Mouse (Mus musculus) T-helper 1 cell (primary cell): ENCODE measurements at regions not wholly inside any gene's neighbourhood (a gene's known extent, or its start where the extent isn't known, plus 50 kb on each side); places are given as distances from the start of the nearest gene placed in this dataset.

ENCODE experiments used
- in situ Hi-C: fragments of 300-600 bp; cut with MboI, MseI; formaldehyde crosslinking; loops from one replicate; pipeline ENCODE4 v1.15.1; 2025; ENCODE audit warnings: high pct_unique_total_duplicates

DNA sequence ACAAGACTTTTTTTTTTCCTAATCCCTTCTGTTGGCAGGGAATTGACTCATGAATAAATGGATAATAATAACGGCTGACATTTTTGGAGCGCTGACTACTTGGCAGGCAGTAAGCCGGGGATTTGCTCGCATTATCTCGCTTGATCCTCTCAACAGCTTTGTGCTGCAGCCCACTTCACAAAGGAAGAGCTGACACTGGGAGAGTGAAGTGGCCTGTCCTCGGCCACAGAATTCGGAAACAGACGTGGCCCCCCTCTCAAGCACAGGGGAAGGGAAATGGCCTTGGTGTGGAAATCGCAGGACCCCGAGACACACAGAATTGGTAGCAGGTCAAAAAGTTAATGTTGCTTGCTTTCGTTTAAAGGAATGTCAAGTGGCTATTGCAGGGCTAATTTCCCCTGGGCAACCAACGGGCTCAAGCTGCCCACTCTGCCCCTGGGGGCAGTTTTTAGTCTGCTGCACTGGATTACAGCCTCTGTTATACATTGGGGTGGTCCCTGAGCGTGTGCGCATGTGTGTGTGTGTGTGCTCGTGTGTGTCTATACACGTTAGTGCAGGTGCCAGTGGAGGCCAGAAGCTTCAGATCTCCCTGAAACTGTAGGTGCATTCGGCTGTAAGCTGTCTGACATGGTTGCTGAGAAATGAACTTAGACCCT is 483.1 kb downstream of the Plcl1 start:
- in situ Hi-C loops = loop anchor here (10.0 kb wide), 1 partner anchor 1326 kb away; no protein-coding TSS in a partner anchor

DNA sequence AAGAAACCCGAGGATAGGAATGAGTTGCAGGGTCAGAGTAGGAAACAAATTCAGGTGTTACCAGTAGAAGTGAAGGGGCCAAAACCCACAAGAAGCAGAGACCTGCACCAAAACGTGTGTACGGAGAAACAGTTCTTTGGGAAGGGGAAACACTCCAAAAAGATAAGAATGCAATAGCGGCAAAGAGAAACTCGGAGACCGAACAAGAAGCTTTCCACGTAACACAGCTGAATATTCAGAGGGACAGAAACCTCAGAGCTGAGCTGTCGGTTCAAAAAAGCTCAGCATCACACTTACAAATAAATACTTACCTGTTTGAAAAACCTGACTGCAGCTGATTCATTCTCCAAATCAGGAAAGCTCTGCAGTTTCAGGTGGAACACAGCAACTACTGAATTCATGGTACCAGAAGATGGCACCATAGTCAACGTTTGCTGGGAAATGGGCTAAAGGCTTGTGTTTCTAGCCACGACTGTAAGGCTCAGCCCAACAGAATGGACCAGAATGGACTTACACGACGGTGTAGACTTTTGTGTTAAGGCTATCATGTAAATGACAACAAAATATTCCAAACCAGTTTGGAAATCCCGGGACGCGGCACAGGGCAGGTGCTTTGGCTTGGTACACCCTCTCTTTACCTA is 484.9 kb downstream of the Plcl1 start:
- in situ Hi-C loops = no loop called here

DNA sequence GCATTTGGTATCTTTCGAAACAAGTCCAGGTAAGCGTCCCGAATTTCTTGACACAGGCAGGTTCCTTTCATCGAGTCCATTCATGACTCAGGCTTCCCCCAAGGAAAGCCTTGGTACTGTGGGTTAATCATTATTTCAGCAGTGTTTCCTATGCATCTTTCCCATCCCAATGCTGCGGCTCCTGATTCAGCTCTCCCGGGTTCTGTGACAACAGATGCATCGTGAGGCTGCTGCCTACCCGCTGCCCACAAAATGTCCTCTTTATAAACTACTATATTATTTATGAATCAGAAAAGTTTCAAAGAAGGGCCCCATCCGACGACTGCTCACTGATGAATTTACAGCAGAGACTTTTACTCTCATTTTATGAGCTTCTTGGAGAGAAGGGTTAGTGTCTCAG is 486.2 kb downstream of the Plcl1 start:
- in situ Hi-C loops = no loop called here

DNA sequence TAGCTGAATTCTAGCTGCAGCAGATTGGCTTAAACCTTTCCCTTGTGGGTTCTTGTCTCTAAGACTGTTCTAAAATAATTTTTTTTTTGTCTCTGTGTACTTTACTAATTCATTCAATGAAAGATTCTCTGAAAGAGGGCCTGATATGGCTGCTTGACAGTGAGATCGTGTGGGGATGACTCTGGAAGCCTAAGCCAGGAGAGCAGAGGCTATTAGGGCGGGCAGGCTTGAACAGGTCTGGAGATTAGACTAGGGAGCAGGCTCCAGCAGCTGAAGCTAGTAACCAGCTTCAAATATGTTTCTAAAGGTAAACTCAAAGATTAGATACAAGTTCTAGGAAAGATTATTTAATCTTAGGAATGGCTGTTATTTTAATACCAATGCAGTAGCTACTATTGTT is 491.9 kb downstream of the Plcl1 start:
- in situ Hi-C loops = no loop called here

DNA sequence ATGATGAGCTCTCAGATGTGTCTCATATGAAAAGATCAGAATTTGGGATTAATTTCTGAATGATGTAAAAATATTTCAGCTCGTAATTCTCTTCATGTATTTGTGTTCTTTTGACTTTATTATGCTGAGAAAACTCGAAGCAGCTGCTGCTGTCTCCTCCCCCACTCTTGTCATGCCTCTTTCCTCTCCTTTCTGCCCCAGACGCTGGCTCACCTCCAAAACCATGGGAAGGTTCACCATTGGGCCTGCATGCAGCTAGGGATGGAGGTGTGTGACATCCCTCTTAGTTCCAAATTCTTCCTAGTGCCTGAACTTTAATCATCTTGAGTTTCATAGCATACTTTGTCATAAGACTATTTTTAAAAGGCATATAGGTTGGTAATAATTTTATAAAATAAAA is 492.3 kb downstream of the Plcl1 start:
- in situ Hi-C loops = no loop called here

DNA sequence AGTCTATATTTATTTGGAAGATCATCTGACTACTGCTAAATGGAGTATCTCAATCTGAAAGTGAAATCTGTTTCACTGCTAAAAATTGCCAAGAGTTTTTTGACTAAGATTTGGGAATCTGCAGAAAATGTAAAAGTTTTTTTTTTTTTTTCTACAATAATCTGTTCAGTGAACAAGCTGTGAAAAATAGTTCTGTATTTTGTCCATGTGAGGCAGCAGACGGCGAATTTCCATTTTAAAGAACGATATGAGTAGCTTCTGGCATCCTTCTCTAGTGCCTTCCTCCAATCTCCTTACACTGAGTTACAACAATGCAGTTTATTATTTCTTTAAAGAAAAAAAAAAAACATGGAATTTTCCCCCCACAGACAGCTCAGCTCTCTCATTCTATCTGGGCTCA is 494.3 kb downstream of the Plcl1 start:
- in situ Hi-C loops = no loop called here

DNA sequence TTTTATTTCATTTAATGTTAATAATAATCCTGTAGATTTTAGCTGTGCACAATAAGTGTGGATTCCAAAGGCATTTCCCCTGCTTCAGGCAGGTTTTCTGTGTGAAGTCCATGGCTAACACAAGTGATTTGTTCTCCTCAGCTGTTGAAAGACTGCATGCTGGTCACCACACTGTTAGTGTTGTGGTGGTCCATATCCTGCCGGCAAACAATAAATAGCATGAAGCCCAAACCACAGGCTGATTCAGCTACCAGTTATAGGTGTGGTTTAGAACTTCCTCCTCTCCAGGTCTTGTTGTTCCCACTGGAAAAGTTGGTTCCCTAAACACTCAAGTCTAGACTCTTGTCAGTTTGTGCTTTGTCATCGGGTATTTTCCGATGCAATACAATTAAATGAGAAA is 497.5 kb downstream of the Plcl1 start:
- in situ Hi-C loops = no loop called here

DNA sequence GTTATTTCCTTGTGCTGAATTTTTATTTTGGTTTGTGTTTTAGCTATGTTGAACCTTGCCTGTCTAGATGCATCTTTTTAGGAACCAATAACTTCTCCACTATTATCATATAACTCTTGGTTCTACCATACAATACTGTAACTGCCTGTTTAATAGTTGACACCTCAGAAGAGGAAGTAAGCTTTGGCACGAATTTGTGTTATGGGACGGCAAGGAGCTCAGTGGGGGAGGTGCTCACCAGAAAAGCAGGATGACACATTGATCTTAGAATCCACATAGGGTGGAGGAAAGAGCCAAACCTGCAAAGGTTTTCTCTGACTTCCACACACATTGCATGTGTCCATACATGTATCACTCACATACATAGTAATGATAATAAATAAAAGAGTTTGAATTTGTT is 498.9 kb downstream of the Plcl1 start:
- in situ Hi-C loops = no loop called here

DNA sequence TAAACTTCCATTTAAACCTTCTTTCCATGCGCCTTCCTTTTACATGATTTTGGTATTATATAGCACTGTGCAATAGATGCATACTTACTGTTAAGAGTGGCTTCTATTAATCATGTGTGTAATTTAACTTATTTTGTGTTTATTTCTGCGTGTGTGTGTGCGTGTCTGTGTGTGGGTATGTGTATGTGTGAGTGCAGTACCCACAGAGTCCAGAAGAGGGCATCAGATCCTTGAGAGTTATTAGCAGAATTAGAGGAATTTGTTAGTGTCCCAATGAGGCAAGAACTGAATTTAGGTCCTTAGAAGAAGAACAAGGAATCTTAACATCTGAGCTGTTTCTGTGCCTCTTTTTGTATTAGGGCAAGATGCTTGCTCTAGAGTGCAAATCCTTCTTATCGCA is 499.5 kb downstream of the Plcl1 start:
- in situ Hi-C loops = no loop called here

DNA sequence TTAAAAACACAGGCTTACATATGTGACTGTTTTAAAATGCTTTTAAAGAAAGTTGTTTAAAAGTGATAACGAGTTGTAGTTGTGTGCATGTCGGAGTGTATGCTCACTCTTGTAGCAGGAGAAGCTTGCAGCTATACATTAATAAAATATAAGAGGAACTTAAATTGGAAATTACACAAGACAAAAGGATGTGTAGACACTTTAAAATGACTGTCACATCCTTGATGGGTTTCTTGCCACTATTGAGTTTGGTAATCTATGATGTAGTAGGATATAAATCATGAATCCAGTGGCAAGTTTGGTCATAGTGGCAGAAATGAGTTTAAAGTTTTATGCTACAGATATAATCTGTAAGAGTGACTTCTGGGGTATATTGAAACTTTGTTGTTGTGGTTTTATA is 504.3 kb downstream of the Plcl1 start:
- in situ Hi-C loops = no loop called here

DNA sequence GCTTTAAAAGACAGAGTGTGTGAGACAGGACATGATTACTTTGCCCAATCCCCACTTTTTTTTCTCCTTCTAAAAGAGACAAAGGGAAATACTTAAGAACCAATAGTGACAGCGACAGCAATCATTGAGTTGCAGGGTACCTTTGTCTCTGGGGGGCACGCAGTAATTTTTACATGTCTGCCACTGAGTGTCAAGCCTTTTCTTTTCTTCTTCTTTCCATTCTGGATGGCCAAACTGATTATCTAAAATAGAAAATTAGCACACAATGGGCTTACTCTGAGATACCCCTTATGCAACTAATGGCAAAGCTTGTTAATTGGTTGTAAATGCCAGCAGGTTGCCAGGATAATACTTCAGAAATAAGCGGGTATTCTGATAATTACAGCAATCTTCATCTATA is 508.6 kb downstream of the Plcl1 start:
- in situ Hi-C loops = no loop called here

DNA sequence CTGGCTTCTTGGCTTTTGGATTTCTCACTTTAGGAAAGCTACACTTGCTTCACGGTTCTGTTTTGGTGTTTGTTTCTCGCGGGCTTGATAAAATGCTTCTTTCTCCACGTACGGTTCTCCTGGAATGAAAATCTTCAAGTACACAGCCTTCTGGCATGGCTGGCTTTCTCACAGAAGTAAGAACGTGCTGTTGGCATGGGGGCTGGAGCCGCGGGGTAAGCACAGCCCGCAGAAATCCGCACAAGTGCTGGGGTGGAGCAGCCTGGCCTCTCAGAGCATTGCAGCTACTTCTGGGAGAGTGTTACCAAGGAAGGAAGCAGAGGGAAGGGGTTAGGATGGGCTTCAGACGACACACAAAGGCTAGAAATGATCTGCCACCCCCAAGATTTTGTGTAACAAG is 510.2 kb downstream of the Plcl1 start:
- in situ Hi-C loops = no loop called here

DNA sequence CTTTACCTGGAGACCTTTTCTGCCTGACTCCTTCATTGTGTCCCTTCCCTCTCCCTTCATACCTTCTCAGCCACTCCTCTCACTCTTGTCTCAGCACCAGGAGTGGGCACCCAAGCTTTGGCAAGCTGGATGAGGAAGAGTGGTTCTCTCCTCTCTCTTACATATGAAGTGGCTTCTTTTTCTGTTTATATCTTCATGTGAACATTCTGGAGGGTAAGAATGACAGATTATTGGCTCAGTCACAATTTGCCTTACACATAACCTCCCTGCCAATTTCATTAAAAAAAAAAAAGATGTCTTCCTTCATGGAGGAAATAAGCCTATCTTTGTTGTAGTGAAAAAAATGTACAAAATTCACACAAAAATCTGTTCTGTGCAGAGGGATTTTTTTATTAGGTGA is 513.8 kb downstream of the Plcl1 start:
- in situ Hi-C loops = no loop called here

DNA sequence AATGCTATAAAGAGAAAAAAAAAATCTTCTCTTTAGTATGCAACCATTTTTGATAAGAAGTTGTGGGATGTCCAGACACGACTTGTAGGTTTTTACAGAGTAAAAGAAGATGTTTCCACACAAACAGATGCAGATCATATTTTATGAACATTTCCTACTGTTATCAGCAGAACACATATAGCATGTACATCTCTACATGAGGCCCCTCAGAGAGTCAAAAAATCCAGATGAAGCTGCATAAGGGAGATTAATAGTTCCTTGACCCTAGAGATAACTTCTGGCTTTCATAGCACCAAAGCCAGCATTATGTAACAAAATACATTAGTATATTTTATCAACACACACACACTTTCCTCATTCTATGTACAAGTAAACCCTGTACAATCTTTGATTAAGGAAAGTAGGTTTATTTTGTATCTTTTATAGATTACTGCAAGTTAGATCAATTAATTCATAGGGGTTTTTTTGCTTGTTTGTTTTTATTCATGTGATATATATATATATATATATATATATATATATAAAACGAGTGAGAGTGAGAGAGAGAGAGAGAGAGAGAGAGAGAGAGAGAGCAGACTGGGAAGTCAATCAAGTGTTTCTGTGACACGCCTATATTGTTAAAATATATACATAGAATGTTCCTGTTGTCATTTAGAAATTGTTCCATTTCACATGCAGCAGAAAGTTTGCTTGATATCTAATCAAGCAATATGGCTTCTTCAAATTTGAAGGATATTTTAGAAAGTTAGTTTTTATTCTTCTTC is 541.2 kb downstream of the Plcl1 start:
- in situ Hi-C loops = no loop called here

DNA sequence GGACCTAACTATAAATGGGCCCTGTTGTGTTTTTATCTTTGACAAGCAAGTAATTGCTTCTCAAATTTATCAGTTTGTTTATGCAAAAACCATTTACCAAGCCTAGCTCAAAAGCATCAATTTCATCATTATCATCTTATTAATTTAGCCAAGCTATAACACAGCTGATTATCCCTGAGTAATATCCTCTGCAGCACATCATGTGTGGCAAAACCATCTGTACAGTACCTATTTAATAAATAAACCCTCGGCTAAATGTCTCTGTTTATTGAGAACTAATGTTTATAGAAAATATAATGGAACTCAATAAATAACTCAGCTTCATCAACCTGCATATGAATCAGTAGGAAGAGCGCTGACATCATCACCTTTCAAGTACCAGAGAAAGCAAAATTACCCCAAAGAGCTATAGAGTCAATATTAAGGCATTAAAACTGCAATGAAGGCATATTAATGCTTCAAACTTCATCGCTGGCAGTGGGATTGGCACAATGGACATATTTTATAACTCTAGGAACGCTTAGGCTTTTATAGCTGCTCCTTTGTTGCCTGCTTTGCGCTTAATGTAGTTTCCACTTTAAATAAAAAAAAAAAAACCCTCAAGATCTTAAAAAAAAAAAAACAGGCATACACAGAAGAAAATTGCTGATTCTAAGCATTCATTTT is 542.0 kb downstream of the Plcl1 start:
- in situ Hi-C loops = no loop called here

DNA sequence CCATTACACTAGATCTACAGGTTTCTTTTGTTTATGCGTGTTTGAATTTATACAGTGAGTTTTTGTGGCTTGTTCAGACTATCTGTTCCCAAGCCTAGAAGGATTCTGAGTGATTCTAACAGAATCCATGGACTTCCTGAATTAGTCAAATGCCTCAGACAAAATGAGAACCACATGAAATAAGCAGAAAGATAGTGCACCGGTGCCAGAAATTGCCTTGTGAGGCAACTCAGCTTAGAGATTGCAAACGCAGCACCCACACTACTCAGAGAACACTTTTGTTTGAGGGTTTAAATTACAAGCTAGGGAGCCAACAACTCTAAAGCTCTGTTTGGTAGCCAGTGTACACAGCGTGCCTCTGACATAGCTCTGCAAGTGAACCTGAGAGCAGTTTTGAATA is 543.9 kb downstream of the Plcl1 start:
- in situ Hi-C loops = no loop called here

DNA sequence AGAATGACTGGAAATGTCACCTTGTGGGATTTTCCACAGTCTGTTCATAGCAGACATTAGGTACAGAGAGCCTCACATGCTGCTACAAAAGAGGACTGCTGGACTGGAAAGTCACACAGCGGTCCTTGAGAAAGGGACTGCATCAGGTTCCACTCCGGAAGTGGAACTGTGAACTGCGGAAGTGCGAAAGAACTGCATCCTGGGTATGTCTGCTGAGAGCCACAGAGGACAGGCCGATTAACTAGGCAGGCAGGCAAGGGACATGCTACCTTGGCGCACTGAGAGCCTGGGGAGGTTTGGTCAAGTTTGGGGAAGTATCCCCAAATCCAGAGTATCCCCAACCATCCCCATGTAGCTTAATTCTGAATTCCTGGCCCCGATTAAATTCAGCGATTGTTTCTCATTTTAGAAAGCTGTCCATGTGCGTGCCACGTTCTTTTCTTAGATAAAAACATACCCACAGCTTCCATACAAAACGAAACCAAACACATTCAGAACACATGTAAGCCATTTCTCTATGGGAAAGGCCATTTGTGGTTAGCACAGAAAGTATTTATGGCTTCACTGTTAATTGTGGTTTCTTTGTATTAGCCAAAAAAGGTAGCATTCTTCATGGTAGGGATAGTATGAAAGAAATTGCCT is 552.2 kb downstream of the Plcl1 start:
- in situ Hi-C loops = no loop called here

DNA sequence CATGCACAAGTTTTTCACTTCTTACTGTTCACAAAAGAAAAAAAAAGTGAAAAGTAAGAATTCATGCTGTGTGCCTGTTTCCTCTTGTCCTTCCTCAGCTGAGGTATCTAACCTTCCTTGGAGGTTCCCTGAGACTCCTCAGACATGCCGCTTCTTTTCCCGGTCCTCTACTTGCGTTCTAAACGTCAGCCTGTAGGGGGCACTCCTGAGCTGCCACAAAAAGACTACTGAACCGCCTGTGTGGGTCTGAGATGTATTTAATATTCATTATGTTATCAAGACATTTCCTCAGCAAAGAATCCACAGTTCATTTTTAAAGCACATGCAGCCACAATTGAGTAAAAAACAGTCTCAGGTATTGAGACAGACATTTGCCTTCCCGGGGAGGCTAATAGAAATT is 554.6 kb downstream of the Plcl1 start:
- in situ Hi-C loops = no loop called here

DNA sequence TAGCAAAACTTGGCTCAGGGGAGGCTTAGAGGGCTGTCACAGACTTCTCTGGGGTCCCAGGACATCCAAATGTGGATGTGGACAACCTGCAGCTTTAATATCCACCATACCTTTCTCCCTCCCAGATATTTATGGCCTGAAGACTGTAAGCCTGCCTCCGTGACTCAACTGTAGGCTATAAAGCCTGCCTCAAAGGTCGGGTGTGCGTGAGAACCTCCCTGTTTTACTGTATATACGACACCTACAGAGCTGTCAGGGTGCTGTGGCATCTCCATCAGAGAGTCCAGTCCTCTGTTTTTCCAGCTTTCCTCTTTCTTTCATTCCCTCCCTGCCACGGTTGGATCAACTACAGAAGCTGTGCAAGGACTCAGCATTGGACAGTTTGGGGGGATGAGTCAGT is 558.1 kb downstream of the Plcl1 start:
- in situ Hi-C loops = no loop called here

DNA sequence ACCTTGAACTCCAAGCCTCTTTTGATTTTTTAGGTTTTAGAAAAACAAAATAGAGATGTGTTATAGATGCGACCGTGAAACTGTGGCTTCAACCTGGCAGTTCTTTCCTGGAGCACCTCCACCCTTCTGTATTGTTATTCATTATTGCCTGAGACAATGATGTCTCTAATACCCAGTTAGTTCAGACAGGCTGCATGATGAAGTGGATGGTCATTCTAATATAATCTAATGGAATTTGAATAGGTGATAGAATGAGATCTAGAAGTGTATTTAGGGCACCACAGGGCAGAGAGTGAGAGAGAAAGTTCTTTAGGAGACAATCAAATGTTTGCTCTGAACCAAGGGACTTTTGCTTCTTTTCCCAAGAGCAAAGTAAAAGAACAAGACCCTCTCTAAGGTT is 560.6 kb downstream of the Plcl1 start:
- in situ Hi-C loops = no loop called here

DNA sequence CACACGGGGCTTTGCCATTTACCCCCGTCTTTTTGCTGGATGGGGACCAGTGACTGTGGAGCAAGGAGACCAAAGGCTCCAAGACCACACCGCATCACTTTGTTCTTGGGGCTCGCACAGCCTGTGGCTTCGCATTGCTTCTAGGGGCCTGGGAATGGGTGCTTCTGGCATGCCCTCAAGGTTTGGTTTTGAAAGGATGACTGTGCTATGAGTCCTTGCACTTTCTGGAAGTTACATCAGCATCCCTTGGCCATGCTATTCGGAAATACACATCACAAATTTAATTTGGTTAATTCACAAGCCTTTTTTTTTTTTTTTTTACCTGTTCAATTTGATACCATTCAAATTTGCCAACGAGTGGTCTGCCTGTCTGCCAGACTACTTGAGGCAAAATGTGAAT is 562.1 kb downstream of the Plcl1 start:
- in situ Hi-C loops = no loop called here

DNA sequence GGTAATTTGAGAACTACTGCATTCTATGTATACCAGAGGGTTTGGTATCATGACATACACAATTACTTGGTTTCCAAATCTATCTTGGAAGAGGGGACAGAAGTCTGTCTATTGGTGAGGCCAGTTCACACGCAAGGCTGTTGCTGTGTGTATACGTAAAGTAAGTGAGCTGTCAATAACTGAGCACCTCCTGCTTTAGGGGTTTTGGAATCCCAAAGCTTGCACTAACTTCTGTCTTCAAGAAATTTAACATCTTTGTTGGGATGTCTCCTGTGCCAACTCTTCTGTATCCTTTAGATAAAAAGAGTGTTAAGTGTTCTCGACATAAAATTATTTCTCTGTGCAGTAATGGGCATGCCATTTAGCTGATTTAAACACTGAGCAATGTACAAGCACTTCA is 572.1 kb downstream of the Plcl1 start:
- in situ Hi-C loops = no loop called here
